In genomic region chr11:67414346-67414940, GRCm38 (mm10) we compare ENCODE assay signal across 11 mouse cellular contexts. TPM values are rescaled to one million over a fixed set of nuclear protein-coding genes. Genes with fewer than 3 reads are reported as not detected.
A peak's percentile ranks its signal among the peaks of the same experiment; 100 is the strongest.
DNase-seq lines count a peak whose midpoint lies in the region; ATAC-seq and TF ChIP-seq lines count a peak whose summit lies in the region.
"Had no signal": no experiment of that assay in that cellular context is flagged by ENCODE, and none has a peak within 500 bp of the region (broad histone marks: within the 10 kb centered on the region; RNA-seq: fewer than 3 reads in every experiment).

No protein-coding gene starts in this region.

- no peak overlapping the region for H3K4me2 ChIP-seq in forebrain, postnatal 0 days (ENCODE audit: low read depth)
- no peak overlapping the region for H3K4me2 ChIP-seq in forebrain, embryonic 12.5 days
- H3K4me2 ChIP-seq: heart, embryonic 13.5 days; liver, embryonic 15.5 days had no signal

- H3K4me3 ChIP-seq in forebrain, postnatal 0 days (ENCODE audit: low read depth, low read length) = no peak overlapping the region
- no peak overlapping the region for H3K4me3 ChIP-seq in forebrain, embryonic 12.5 days (replicated peaks)
- H3K4me3 ChIP-seq: heart, embryonic 13.5 days; liver, embryonic 15.5 days had no signal

- H3K4me1 ChIP-seq in forebrain, postnatal 0 days (ENCODE audit: insufficient read depth) = no peaks in the 10 kb centered on the region
- H3K4me1 ChIP-seq in forebrain, embryonic 12.5 days = no peaks in the 10 kb centered on the region
- H3K4me1 ChIP-seq: liver, embryonic 15.5 days had no signal

- no peak for TF ChIP-seq CTCF in forebrain, postnatal 0 days (IDR thresholded peaks at IDR 0.05; ENCODE audit: low read depth)

- no peaks in the 10 kb centered on the region for H3K36me3 ChIP-seq in forebrain, postnatal 0 days (ENCODE audit: insufficient read depth)
- H3K36me3 ChIP-seq in forebrain, embryonic 12.5 days (replicated peaks) = no peaks in the 10 kb centered on the region
- H3K36me3 ChIP-seq: heart, embryonic 13.5 days; liver, embryonic 15.5 days had no signal

- H3K27ac ChIP-seq in forebrain, postnatal 0 days (ENCODE audit: low read depth, low read length) = no peak overlapping the region
- no peak overlapping the region for H3K27ac ChIP-seq in forebrain, embryonic 12.5 days
- H3K27ac ChIP-seq: heart, embryonic 13.5 days; liver, embryonic 15.5 days had no signal

- ATAC-seq in forebrain, postnatal 0 days = no peak; the same call in 1 of the 2 replicates
- no peak for ATAC-seq in forebrain, embryonic 12.5 days (ENCODE audit: low FRiP score)
- ATAC-seq: midbrain, embryonic 16.5 days had no signal

- H3K9ac ChIP-seq in forebrain, postnatal 0 days = no peak overlapping the region
- H3K9ac ChIP-seq in forebrain, embryonic 12.5 days = no peak overlapping the region
- H3K9ac ChIP-seq: heart, embryonic 13.5 days; liver, embryonic 15.5 days had no signal

- 65% methylated on average over 6 of the region's 6 CpGs for WGBS in forebrain, postnatal 0 days
- 87% methylated on average over 6 of the region's 6 CpGs for WGBS in forebrain, embryonic 12.5 days

- DNase-seq in forebrain, postnatal 0 days = peak; percentile 37
- peak; percentile 16 for DNase-seq in lung, postnatal 10 days
- no peak for DNase-seq in lung, postnatal 36 days
- DNase-seq in kidney, postnatal 36 days = peak; percentile 49 to 54
- no peak for DNase-seq in B cell, adult 2 months
- no peak for DNase-seq in ovary, postnatal 36 days (ENCODE audit: low spot score)

- no peaks in the 10 kb centered on the region for H3K27me3 ChIP-seq in forebrain, postnatal 0 days (ENCODE audit: insufficient read depth, low read length)
- no peaks in the 10 kb centered on the region for H3K27me3 ChIP-seq in forebrain, embryonic 12.5 days
- H3K27me3 ChIP-seq: CH12.LX; heart, embryonic 13.5 days; liver, embryonic 15.5 days had no signal

- H3K9me3 ChIP-seq in forebrain, postnatal 0 days (ENCODE audit: low read length) = no peaks in the 10 kb centered on the region
- no peaks in the 10 kb centered on the region for H3K9me3 ChIP-seq in forebrain, embryonic 12.5 days
- H3K9me3 ChIP-seq: heart, embryonic 13.5 days; liver, embryonic 15.5 days had no signal

RNA-seq across cellular contexts. Expression of gene Gas7, which starts 40.8 kb away (rescaled TPM):
- 176 and 187 TPM in 2 replicates for total RNA-seq in forebrain, postnatal 0 days (2014; rRNA removed)
- 119 and 124 TPM in 2 replicates for polyA plus RNA-seq in forebrain, postnatal 0 days (2015; fragmentation: Nextera tagmentation; extraction: Ambion mirVana)
- polyA plus RNA-seq in forebrain, embryonic 12.5 days (2016; fragmentation: Nextera tagmentation; extraction: Ambion mirVana) = 4.2 and 4.8 TPM in 2 replicates

Comparison
In these comparisons a context has a peak if more than half of its experiments do, and no peak if none do; other contexts are left out.
1. DNase-seq: peak in forebrain, postnatal 0 days (single experiment), lung, postnatal 10 days (single experiment) and kidney, postnatal 36 days (2 of 2); none in lung, postnatal 36 days (single experiment), B cell, adult 2 months (0 of 2) and ovary, postnatal 36 days (single experiment).
2. RNA of gene Gas7, which starts 40.8 kb away (polyA plus RNA-seq): 119 to 124 TPM in forebrain, postnatal 0 days; 4.2 to 4.8 TPM in forebrain, embryonic 12.5 days; every median in the first group is over 10 times any median in the second.